Mouse (Mus musculus): ENCODE data around the gene Gm20379.

- TF ChIP-seq E2F4 (IDR thresholded peaks at IDR 0.05; ENCODE audit: borderline replicate concordance, low read depth, low read length), result no peak
- TF ChIP-seq GABPA (IDR thresholded peaks at IDR 0.05; ENCODE audit: low read depth, low read length), result no peak
- no peak for TF ChIP-seq CTCF (IDR thresholded peaks at IDR 0.05 in 2 of 3, conservative IDR thresholded peaks at IDR 0.05 in 1 of 3; ENCODE audit: control insufficient read depth in 1 of 3, insufficient read depth in 1 of 3, low read depth in 2 of 3, low read length in 3 of 3, poor library complexity in 1 of 3, severe bottlenecking in 1 of 3)
- TF ChIP-seq RAD21 (IDR thresholded peaks at IDR 0.05; ENCODE audit: low read depth, low read length), result no peak
- no peak for TF ChIP-seq SIN3A (IDR thresholded peaks at IDR 0.05; ENCODE audit: low read length)
- no peak for TF ChIP-seq POLR2AphosphoS2 (IDR thresholded peaks at IDR 0.05; ENCODE audit: low read length)
- TF ChIP-seq TCF12 (IDR thresholded peaks at IDR 0.05; ENCODE audit: low read depth, low read length), result no peak
- TF ChIP-seq NELFE (IDR thresholded peaks at IDR 0.05; ENCODE audit: low read depth, low read length), result no peak
- no peak for TF ChIP-seq CHD2 (IDR thresholded peaks at IDR 0.05; ENCODE audit: low read length)
- no peak for TF ChIP-seq USF2 (IDR thresholded peaks at IDR 0.05; ENCODE audit: borderline replicate concordance in 1 of 2, insufficient read depth in 1 of 2, low read depth in 1 of 2, low read length in 2 of 2)
- TF ChIP-seq POLR2A (IDR thresholded peaks at IDR 0.05; ENCODE audit: control insufficient read depth in 1 of 2, insufficient read depth in 1 of 2, low read depth in 1 of 2, low read length in 2 of 2, poor library complexity in 1 of 2), result no peak
- no peak for TF ChIP-seq TAL1 (IDR thresholded peaks at IDR 0.05; ENCODE audit: low read length)
- TF ChIP-seq EP300 (IDR thresholded peaks at IDR 0.05; ENCODE audit: low read depth in 1 of 2, low read length in 2 of 2), result no peak
Observed at GRCm38 (mm10) chr13:92297021-92297420, 8.8 kb upstream of the Gm20379 start.

Measured in MEL (cell line).